Mouse (Mus musculus): ENCODE data around the gene Glra4. TPM values are rescaled to one million over a fixed set of nuclear protein-coding genes. Genes with fewer than 3 reads are reported as not detected.
"Not testable (repeated sequence)": the region's sequence is repeated elsewhere in the genome, so short reads cannot be mapped to it uniquely, and the experiment has no call there.

Gene Glra4
- polyA plus RNA-seq, 1 experiment, result not detected

DNA sequence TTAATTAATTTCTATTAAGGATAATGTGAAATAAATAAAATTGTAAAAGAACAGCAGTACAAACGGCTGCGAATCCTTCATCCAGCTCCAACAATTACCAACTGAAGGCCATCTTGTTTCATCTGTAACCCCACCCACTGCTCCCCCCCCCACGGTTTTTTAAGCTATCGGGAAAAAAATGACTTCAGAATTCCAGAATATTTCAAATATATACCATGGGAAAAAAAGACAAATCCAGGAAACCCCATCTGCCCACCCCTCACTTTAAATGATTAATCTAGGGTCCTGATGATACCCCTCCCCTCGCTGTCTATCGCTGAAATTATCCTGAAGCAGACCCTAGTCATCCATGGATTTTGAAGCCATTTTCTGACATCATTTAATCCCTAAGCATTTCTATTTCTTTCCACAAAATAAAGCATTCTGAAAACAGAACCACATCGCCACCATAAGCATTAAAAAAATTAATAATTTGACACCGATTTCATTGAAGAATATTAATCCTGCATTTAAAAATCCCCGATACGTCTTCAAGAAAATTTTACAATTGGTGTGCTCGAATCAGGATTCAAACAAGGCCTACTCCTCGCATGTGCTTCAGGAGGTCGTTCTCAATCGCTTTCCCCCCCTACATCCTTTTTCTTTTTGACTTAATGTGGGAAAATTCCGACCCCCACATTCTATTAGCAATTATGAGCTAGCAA is 39.7 kb downstream of the Glra4 start:
- no peak for DNase-seq (ENCODE audit: low read depth, low spot score)
- 15% methylated on average over 15 of the region's 15 CpGs for WGBS

GRCm38 (mm10) chrX:136732016-136732415 is 47.9 kb downstream of the Glra4 start:
- no peak for DNase-seq (ENCODE audit: low read depth, low spot score)
- 82% methylated on average over 4 of the region's 4 CpGs for WGBS

DNA sequence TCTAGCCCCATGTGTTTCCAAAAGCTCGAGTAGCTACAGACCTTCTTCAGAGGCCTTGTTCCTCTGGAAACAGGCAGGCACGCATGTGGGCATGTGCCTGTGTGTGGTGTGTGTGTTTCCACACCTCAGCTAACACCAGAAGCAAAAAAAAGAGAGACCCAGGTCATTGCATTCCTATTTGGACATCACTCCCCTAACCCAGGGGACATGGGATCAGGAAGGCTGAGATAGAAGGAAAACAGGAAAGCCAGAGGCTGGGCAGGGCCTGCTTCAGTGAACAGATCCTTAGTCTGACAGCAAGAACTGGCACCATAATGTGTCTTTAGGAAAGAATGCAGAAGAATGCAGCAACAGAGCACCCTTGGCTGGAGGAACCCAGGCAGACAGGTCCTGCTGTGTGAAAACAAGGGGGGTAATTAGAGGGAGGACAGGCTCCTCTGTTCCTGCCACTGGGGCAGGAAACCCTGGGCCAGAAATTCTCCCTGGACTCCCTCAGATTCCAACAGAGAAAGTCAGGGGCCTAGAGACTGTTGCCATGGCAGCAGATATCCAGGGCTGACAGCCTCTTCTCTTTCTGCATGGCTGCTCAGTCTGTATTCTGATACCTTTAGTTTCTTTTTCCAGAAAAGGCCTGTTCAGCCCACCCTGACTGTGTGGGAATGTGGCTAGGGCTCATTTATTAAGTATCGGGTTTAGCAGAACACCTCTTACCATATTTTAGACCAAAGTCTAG is 65.0 kb downstream of the Glra4 start:
- 64% methylated on average over 3 of the region's 3 CpGs for WGBS
- DNase-seq (ENCODE audit: low read depth, low spot score), result not testable (repeated sequence)

- WGBS, result 36% methylated on average over 14 of the region's 14 CpGs
- DNase-seq (ENCODE audit: low read depth, low spot score), result no peak
Measured at GRCm38 (mm10) chrX:136708782-136709181, 71.2 kb downstream of the Glra4 start.

DNA sequence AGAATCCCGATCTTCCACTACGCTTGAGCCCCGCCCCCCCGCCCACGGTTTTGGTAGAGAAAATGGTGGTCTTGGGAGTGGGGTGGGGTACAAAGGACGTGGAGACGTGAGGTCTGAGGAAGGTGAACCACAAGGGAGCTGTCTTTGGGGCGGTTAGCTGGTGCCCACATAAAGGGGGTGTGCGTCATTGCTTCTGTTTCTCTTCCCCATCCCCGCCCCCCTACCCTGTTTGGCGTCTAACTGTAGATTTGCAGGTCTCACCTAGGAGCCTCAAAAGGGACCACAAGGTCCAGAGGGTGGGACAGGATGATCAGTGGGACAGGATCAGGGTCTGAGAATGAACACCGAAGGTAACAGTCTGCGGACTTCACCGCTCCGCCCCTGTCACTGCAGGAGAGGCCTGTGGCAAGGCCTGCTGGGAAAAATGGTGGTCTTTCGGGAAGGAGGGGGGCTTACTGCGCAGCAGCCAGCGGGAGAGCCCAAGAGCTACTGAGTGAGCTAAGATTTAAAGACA is 71.7 kb downstream of the Glra4 start:
- DNase-seq (ENCODE audit: low read depth, low spot score), result no peak
- WGBS, result 21% methylated on average over 18 of the region's 18 CpGs

Other genes starting within 250 kb of the Glra4 start
- not detected in 2 replicates for gene Kir3dl2, start 236.1 kb downstream of the Glra4 start, polyA plus RNA-seq (2012; rRNA removed)
- 0.88 and 1.1 TPM in 2 replicates for gene Tceal3, start 189.3 kb downstream of the Glra4 start, polyA plus RNA-seq (2012; rRNA removed)
- 0.34 and 0.40 TPM in 2 replicates for gene Tceal1, start 72.2 kb downstream of the Glra4 start, polyA plus RNA-seq (2012; rRNA removed)
- 49.2 and 52.1 TPM in 2 replicates for gene Morf4l2, start 36.5 kb downstream of the Glra4 start, polyA plus RNA-seq (2012; rRNA removed)
- gene Plp1, start 42.5 kb upstream of the Glra4 start, polyA plus RNA-seq (2012; rRNA removed), result 1.8 and 2.5 TPM in 2 replicates
- gene Rab9b, start 88.6 kb upstream of the Glra4 start, polyA plus RNA-seq (2012; rRNA removed), result 0.06 and 0.07 TPM in 2 replicates
- not detected in 2 replicates for gene H2bfm, start 147.2 kb upstream of the Glra4 start, polyA plus RNA-seq (2012; rRNA removed)
- 0.41 TPM in 1 of 2 replicates, not detected in the other for gene Tmsb15b2, start 195.4 kb upstream of the Glra4 start, polyA plus RNA-seq (2012; rRNA removed)
- gene Tmsb15l, start 196.7 kb upstream of the Glra4 start, polyA plus RNA-seq (2012; rRNA removed), result 0.84 and 0.99 TPM in 2 replicates
- 0.63 and 1.3 TPM in 2 replicates for gene Tmsb15b1, start 196.7 kb upstream of the Glra4 start, polyA plus RNA-seq (2012; rRNA removed)
- 1.6 and 1.7 TPM in 2 replicates for gene Zcchc18, start 213.0 kb upstream of the Glra4 start, polyA plus RNA-seq (2012; rRNA removed)